Mouse (Mus musculus) heart, embryonic 13.5 days (tissue): ENCODE data around the gene Serpinh1. TPM values are rescaled to one million over a fixed set of nuclear protein-coding genes. Genes with fewer than 3 reads are reported as not detected.
"Not testable (repeated sequence)": the region's sequence is repeated elsewhere in the genome, so short reads cannot be mapped to it uniquely, and the experiment has no call there.

Source experiments
- ATAC-seq: fragments of 200-750 bp; cut with Nextera tagmentation; 2 replicates; pipeline ENCODE4 v1.8.0; 2017; ENCODE audit warnings: moderate TSS enrichment; ENCODE audit not compliant: insufficient number of reproducible peaks, low FRiP score, low TSS enrichment; ENCODE audit errors: extremely low read depth
- H3K27ac ChIP-seq: fragments of 300-500 bp; sonication (generic); replicated peaks from 2 replicates; pipeline ENCODE4 v1.5.1; 2015; ENCODE audit warnings: moderate library complexity, mild to moderate bottlenecking, inconsistent platforms
- H3K27me3 ChIP-seq: fragments of 300-500 bp; sonication (generic); replicated peaks from 2 replicates; pipeline ENCODE4 v1.6.1; 2015; ENCODE audit warnings: mild to moderate bottlenecking, inconsistent platforms
- H3K36me3 ChIP-seq: fragments of 300-500 bp; sonication (generic); 2 replicates; pipeline ENCODE4 v1.6.1; 2015; ENCODE audit warnings: mild to moderate bottlenecking, inconsistent platforms
- H3K4me1 ChIP-seq: fragments of 300-500 bp; sonication (generic); 2 replicates; pipeline ENCODE4 v1.6.1; 2015; ENCODE audit warnings: inconsistent platforms
- H3K4me2 ChIP-seq: fragments of 300-500 bp; sonication (generic); 2 replicates; pipeline ENCODE4 v1.6.1; 2015; ENCODE audit warnings: inconsistent platforms, mild to moderate bottlenecking, moderate library complexity
- H3K4me3 ChIP-seq: fragments of 300-500 bp; sonication (generic); 2 replicates; pipeline ENCODE4 v1.5.1; 2015; ENCODE audit warnings: moderate library complexity, mild to moderate bottlenecking, inconsistent platforms
- H3K9ac ChIP-seq: fragments of 300-500 bp; sonication (generic); 2 replicates; pipeline ENCODE4 v1.6.1; 2015; ENCODE audit warnings: inconsistent platforms, mild to moderate bottlenecking, moderate library complexity
- H3K9me3 ChIP-seq: fragments of 300-500 bp; sonication (generic); 2 replicates; pipeline ENCODE4 v1.6.1; 2016; ENCODE audit warnings: inconsistent platforms
- WGBS: fragments of 180-500 bp; shearing (Covaris S2); methylation state at CpG from one replicate; pipeline ENCODE4 v1.1.7; 2015; ENCODE audit warnings: mixed read lengths; 5-methylcytosine and 5-hydroxymethylcytosine counted together
- polyA plus RNA-seq: library from polyadenylated mRNA; unstranded; fragments of >200 nt; fragmentation: Nextera tagmentation; extraction: Ambion mirVana; gene quantifications from 2 replicates; pipeline ENCODE4 v1.2.1, GENCODE M21; 2015

The Serpinh1 gene
- polyA plus RNA-seq, 1 experiment from 2014 or later: 1,205 TPM

DNA sequence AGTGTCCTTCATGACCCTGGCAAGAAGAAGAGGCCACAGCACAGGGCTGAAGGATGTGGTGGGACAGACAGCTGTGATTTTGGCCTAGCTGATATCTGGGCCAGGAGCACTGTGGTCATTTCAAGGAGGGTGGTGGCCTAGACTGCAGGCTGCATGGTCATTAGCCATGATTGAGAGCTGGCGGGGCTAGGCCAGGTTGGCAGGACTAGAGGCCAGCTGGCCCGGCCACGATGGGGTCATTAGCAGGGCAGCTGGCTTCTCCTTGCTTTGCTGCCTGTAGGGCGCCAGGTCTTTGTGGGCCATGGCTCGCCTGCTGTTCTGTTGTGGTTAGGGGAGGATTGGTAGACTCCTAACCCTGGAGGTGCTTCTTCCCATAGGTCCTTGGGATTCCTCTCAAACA, 33.0 kb upstream of the Serpinh1 start:
- ATAC-seq: no peak
- no peak overlapping the region for H3K4me3 ChIP-seq
- no peaks in the 10 kb centered on the region for H3K27me3 ChIP-seq
- peaks cover 25% of the 10 kb centered on the region for H3K36me3 ChIP-seq
- no peak overlapping the region for H3K4me2 ChIP-seq
- no peaks in the 10 kb centered on the region for H3K9me3 ChIP-seq
- 69% methylated on average over 5 of the region's 5 CpGs for WGBS
- no peak overlapping the region for H3K27ac ChIP-seq
- peak overlapping the region; percentile 48; the same call in 1 of the 2 replicates for H3K9ac ChIP-seq
- H3K4me1 ChIP-seq: peaks cover 88% of the 10 kb centered on the region

DNA sequence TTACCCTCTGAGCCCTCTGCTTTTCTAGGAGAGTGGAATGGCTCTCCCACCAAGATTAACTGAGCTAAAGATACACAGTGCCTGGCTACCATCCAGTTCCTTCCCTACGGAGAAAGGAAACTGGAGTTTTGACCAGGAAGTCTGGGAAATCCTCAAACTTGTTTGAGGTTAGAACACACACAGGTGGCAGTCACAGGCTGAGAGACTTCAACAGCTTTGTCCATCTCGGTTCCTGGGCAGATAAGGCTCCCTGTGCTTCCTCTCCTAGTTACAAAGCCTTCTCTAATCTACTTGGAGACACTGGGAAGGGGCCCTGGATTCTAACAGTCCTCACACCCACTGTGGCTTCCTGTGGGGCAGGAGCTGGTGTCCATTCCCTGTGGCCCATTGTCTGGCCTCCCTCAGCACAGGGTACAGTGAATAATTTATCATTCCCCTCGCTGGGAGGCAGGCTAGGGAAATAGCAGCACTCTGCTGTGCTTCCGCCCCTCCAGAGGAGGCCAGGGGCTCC, 31.1 kb upstream of the Serpinh1 start:
- Histone ChIP-seq H3K4me1 (peaks cover 82% of the 10 kb centered on the region), H3K4me2 (peak overlapping the region; percentile 86), H3K27ac (peak overlapping the region; percentile 95), H3K4me3 (peak overlapping the region; percentile 76), H3K27me3 (no peaks in the 10 kb centered on the region), H3K36me3 (peaks cover 23% of the 10 kb centered on the region), H3K9me3 (no peaks in the 10 kb centered on the region), H3K9ac (peak overlapping the region; percentile 96)
- 4% methylated on average over 4 of the region's 4 CpGs for WGBS
- no peak for ATAC-seq

DNA sequence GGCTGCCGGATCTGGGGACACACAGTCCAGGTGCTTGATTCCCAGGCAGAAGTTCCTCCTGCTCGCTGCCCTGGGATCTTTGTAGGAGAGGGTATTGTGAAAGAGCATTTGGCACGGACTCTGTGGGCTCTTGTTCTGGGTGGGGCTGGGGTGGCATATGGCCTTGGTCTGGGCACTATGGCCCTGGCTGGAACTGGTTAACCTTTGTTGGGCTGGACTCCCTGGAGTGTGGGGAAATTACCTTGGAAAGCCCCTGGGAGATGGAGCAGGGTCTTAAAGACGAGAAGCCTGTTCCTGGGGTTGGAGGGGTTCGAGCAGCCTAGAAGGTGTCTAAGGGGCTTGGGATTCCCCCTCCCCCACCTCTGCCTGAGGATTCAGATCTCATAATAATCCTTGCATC, 30.2 kb upstream of the Serpinh1 start:
- Histone ChIP-seq H3K4me2 (peak overlapping the region; percentile 86), H3K9ac (peak overlapping the region; percentile 96), H3K9me3 (no peaks in the 10 kb centered on the region), H3K27me3 (no peaks in the 10 kb centered on the region), H3K27ac (peak overlapping the region; percentile 95), H3K4me3 (peak overlapping the region; percentile 76), H3K36me3 (peaks cover 14% of the 10 kb centered on the region), H3K4me1 (peaks cover 82% of the 10 kb centered on the region)
- no peak for ATAC-seq
- WGBS: 38% methylated on average over 5 of the region's 5 CpGs

DNA sequence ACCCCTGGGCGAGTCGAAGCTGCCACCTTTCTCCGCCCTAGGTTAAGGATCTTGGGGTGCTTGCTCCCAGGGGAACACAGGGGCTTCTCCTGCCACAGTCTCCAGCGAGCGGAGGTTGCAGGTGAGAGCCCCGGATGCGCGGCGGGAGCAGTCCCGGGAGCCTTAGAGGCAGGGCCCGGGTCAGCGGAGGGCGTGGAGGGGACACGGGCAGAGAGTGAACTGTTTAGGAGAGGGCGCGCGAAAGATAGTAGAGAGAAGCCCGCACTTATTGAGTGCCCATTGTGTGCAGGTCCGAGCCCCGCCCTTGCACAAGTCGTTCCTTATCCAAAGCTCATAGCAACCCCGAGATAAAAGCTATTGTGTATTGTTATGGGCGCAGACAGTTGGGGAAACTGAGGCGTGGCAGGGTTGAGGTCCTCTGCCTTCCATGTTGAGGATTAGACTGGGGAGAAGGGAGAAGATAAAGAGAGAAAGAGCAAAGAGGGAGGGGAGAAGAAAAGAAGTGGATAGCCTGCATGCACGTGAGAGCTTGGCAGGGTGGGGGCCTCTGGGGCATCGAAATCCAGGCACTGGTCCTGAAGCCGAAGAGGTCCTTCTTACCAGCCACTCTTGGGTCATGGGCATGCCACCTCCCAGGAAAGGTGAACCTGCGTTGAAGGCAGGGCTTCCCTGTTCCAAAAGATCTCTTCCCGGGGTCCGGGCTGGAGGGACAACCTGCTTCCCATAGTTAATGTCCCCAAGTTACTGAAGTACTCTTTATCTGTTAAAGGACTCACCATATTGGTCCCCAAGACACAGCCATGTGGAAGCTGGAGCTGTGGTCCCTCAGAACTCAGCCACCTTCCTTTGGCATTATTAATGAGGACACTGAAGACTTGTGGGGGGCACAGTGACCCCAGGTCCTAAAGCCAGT, 29.3 kb upstream of the Serpinh1 start:
- no peaks in the 10 kb centered on the region for H3K27me3 ChIP-seq
- H3K36me3 ChIP-seq: peaks cover 5% of the 10 kb centered on the region
- H3K27ac ChIP-seq: peak overlapping the region; percentile 95
- H3K4me2 ChIP-seq: peak overlapping the region; percentile 86
- peak overlapping the region; percentile 96 for H3K9ac ChIP-seq
- peak overlapping the region; percentile 76 for H3K4me3 ChIP-seq
- H3K9me3 ChIP-seq: no peaks in the 10 kb centered on the region
- H3K4me1 ChIP-seq: peaks cover 77% of the 10 kb centered on the region
- WGBS: 6% methylated on average over 30 of the region's 30 CpGs
- ATAC-seq: no peak

DNA sequence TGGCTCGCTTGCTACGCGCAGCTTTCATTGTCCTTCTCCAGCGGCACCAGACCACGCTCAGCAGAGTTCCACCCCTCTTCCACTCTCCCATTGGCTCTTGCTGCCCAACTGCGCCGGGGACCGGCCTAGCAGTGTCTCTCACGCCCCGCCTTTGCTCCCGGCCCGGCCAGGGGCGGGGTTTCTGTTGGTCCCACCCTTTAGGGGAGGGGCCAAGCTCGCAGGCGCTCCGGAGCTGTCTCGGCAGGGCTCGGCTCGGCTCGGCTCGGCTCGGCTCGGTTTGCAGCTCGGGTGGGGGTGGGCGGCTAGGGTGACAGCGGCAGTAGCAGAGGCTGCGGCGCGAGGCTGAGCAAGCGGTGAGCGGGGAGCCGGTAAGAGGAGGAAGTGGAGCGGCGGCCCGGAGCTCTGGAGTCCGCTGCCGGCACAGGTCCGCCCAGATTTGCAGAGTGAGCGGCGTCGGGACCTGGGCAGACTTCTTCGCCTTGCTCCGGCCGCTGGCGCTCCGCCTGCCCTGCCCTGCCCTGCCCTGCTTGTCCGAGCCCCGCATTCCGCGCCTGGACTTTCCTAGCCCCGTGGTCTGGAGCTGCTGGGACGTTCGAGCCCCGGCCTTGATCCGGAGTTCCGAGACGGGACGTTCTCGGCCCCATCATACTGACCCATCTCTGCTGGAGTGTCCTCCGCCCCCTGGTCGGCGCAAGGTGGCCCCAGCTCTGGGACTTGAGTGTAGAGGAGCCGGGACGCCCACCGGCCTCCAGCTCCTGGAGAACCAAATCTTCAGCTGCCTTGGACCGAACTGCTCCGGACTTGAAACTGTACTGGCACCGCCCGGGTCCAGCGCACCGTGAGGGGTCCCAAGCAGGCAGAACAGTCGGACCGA, 28.4 kb upstream of the Serpinh1 start, which contains the start of gene Gdpd5:
Gene Gdpd5 (plus strand): TSS at position 201 of the 874 bp plus-strand sequence.
- Histone ChIP-seq H3K36me3 (no peaks in the 10 kb centered on the region), H3K27ac (peak within 1 kb of the TSS; percentile 95), H3K9me3 (no peaks in the 10 kb centered on the region), H3K9ac (peak within 1 kb of the TSS; percentile 96), H3K4me1 (peaks cover 71% of the 10 kb centered on the region), H3K27me3 (0 out of 2 replicates have a peak, but pooled peaks cover 3% of the 10 kb centered on the region), H3K4me2 (peak within 1 kb of the TSS; percentile 86), H3K4me3 (peak within 1 kb of the TSS; percentile 76)
- ATAC-seq: peak; percentile 85
- WGBS: under 1% methylated on average over 73 of the region's 73 CpGs

DNA sequence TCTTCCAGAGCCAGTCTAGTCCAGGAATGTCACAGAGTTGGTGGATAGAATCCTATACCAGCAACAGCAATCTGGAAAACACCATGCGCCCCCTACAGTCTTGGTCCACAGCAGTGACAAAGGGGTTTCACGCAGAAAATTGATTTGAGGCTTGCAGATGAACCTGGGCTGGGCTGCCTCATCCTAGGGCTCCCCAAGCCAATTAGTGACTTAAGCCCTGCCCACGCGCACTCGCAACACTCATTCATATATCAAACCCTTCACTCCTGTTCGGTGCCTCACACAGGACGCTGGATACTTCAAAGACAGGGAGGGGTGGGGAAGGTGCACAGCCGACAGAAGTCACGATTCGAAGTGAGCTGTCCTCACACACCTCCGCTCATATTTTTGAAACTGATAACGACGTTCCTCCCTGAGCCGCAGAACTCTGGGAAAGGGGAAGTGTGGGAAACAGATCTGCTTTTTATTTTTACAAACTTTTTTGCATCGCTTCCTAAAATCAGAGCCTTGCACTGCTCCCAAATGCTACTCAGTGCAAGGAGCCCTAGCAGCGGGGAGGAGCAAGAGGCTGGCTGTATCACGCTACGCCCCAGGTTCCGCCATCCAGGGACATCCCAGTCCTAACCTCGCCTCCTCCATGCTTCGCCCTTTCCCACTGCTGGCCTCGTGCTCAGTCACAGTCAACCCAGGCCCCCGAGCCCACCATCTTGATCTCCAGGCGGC, 27.6 kb upstream of the Serpinh1 start:
- Histone ChIP-seq H3K4me2 (peak overlapping the region; percentile 86), H3K27ac (peak overlapping the region; percentile 93), H3K4me1 (peaks cover 63% of the 10 kb centered on the region), H3K36me3 (no peaks in the 10 kb centered on the region), H3K27me3 (0 out of 2 replicates have a peak, but pooled peaks cover 3% of the 10 kb centered on the region), H3K4me3 (peak overlapping the region; percentile 76), H3K9ac (peak overlapping the region; percentile 84), H3K9me3 (no peaks in the 10 kb centered on the region)
- under 1% methylated on average over 24 of the region's 24 CpGs for WGBS
- peak; percentile 29; the same call in 1 of the 2 replicates for ATAC-seq

DNA sequence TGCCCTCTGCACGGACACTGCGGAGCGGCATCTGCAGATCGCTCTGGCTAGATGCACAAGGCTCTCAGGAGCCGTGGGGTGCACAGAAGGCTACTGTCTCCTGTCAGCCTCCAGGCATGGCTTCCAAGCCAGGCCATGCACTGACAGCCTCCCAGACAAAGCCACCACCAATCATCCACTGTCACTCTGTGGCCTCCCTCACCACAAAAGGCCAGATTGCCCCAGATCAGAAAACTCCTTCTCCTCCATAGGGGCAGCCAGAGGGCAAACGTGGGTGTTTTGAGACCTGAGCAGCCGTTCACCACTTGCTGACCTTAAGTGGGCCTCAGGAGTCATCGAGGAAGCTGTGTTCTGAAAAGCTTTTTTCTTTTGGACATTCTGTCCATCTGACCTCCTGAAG, 25.8 kb upstream of the Serpinh1 start:
- 44% methylated on average over 8 of the region's 8 CpGs for WGBS
- H3K27me3 ChIP-seq: 0 out of 2 replicates have a peak, but pooled peaks cover 3% of the 10 kb centered on the region
- no peak overlapping the region for H3K4me3 ChIP-seq
- ATAC-seq: no peak
- no peaks in the 10 kb centered on the region for H3K36me3 ChIP-seq
- H3K4me2 ChIP-seq: no peak overlapping the region
- H3K27ac ChIP-seq: no peak overlapping the region
- peaks cover 45% of the 10 kb centered on the region for H3K4me1 ChIP-seq
- H3K9me3 ChIP-seq: no peaks in the 10 kb centered on the region
- no peak overlapping the region for H3K9ac ChIP-seq

DNA sequence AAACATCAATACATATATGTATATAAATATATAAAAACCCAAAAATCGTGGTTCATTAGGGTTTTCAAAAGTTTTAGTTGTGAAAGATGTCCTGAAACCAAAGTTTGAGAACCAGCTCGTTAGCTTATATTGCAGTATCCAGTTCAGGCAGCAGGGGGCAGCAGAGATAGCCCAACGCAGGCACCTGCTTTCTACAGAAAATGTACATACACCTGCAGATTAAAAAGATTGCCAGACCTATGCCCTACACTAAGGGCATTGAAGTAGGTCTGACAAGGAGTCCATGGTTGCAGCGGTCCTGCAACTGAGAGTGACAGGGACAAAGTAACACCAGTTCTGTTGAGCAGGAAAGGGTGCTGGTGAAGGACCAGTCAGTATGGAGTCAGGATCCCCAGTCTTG, 22.4 kb upstream of the Serpinh1 start:
- H3K4me3 ChIP-seq: no peak overlapping the region
- no peaks in the 10 kb centered on the region for H3K9me3 ChIP-seq
- peaks cover 6% of the 10 kb centered on the region; the same call in 1 of the 2 replicates for H3K27me3 ChIP-seq
- peaks cover 24% of the 10 kb centered on the region for H3K4me1 ChIP-seq
- no peak overlapping the region for H3K4me2 ChIP-seq
- no peak for ATAC-seq
- H3K27ac ChIP-seq: no peak overlapping the region
- no peaks in the 10 kb centered on the region for H3K36me3 ChIP-seq
- 9% methylated on average over 4 of the region's 4 CpGs for WGBS
- H3K9ac ChIP-seq: no peak overlapping the region

DNA sequence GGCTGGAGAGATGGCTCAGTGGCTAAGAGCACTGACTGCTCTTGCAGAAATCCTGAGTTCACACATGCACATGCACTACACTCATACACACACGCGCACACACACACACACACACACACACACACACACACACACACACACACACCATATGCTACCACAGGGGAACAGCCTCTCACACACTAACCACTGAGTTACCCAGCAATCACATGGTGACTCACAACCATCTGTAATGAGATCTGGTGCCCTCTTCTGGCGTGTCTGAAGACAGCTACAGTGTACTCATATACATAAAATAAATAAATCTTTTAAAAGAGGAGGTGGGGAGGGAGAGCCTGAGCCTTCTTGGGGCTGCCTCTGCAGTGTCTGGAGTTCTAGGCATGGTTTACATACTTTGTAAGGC, 21.3 kb upstream of the Serpinh1 start:
- 52% methylated on average over 3 of the region's 3 CpGs for WGBS
- H3K9ac ChIP-seq, H3K9me3 ChIP-seq, ATAC-seq, H3K27me3 ChIP-seq, H3K27ac ChIP-seq, H3K4me3 ChIP-seq, H3K36me3 ChIP-seq, H3K4me2 ChIP-seq: not testable (repeated sequence)
- H3K4me1 ChIP-seq: peaks cover 15% of the 10 kb centered on the region

DNA sequence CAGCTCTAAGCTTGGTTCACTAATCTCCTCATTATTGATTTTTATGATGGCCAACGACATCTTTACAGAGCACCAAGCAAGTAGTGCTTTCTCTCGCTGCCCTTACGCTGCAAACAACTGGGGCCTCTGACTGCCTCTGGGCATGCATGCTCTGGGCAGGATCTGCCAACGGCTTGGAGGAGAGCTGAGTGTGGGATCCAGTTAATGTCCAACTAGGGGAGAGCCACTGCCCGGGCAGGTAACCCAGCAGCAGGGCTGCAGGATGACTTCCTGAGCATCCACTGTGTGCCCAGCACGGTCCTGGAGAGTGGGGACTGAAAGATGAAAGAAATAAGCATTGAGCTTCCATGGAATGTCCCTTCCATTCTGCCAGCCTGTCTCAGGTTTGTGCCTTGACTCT, 13.7 kb upstream of the Serpinh1 start:
- Histone ChIP-seq H3K4me1 (peaks cover 9% of the 10 kb centered on the region; the same call in 1 of the 2 replicates), H3K4me2 (no peak overlapping the region), H3K27me3 (peaks cover 7% of the 10 kb centered on the region; the same call in 1 of the 2 replicates), H3K4me3 (no peak overlapping the region), H3K36me3 (no peaks in the 10 kb centered on the region), H3K9me3 (no peaks in the 10 kb centered on the region), H3K27ac (no peak overlapping the region), H3K9ac (no peak overlapping the region)
- no peak for ATAC-seq
- 67% methylated on average over 6 of the region's 6 CpGs for WGBS
